In genomic region chr17:78201221-78202058, GRCm38 (mm10) we compare ENCODE assay signal across 8 mouse cellular contexts. TPM values are rescaled to one million over a fixed set of nuclear protein-coding genes. Genes with fewer than 3 reads are reported as not detected.
DNase-seq lines count a peak whose midpoint lies in the region; ATAC-seq and TF ChIP-seq lines count a peak whose summit lies in the region.

No protein-coding gene starts in this region.

- H3K9ac ChIP-seq in limb, embryonic 15.5 days: peak overlapping the region; percentile 78
- peak overlapping the region; percentile 90 for H3K9ac ChIP-seq in neural tube, embryonic 12.5 days

- 1% methylated on average over 39 of the region's 39 CpGs for WGBS in lung, adult 2 months
- WGBS in embryonic facial prominence, embryonic 10.5 days: under 1% methylated on average over 39 of the region's 39 CpGs
- WGBS in hindbrain, embryonic 10.5 days: under 1% methylated on average over 39 of the region's 39 CpGs
- under 1% methylated on average over 39 of the region's 39 CpGs for WGBS in limb, embryonic 15.5 days
- under 1% methylated on average over 39 of the region's 39 CpGs for WGBS in neural tube, embryonic 12.5 days

- H3K9me3 ChIP-seq in embryonic facial prominence, embryonic 10.5 days: no peaks in the 10 kb centered on the region
- no peaks in the 10 kb centered on the region for H3K9me3 ChIP-seq in hindbrain, embryonic 10.5 days
- no peaks in the 10 kb centered on the region for H3K9me3 ChIP-seq in limb, embryonic 15.5 days
- H3K9me3 ChIP-seq in neural tube, embryonic 12.5 days: no peaks in the 10 kb centered on the region

- H3K4me3 ChIP-seq in lung, adult 2 months (replicated peaks; ENCODE audit: extremely low read depth, low read depth, low read length): peak overlapping the region; percentile 89
- H3K4me3 ChIP-seq in embryonic facial prominence, embryonic 10.5 days: peak overlapping the region; percentile 81
- peak overlapping the region; percentile 91 for H3K4me3 ChIP-seq in hindbrain, embryonic 10.5 days
- H3K4me3 ChIP-seq in limb, embryonic 15.5 days: peak overlapping the region; percentile 88
- peak overlapping the region; percentile 94 for H3K4me3 ChIP-seq in neural tube, embryonic 12.5 days

- no peaks in the 10 kb centered on the region for H3K36me3 ChIP-seq in embryonic facial prominence, embryonic 10.5 days (replicated peaks)
- H3K36me3 ChIP-seq in hindbrain, embryonic 10.5 days: no peaks in the 10 kb centered on the region
- H3K36me3 ChIP-seq in limb, embryonic 15.5 days: no peaks in the 10 kb centered on the region
- H3K36me3 ChIP-seq in neural tube, embryonic 12.5 days: no peaks in the 10 kb centered on the region

- no peak for ATAC-seq in limb, embryonic 15.5 days (ENCODE audit: insufficient number of reproducible peaks, low FRiP score, low TSS enrichment, low read depth)
- peak; percentile 60 for ATAC-seq in neural tube, embryonic 12.5 days (ENCODE audit: low FRiP score, low read depth)

- peak overlapping the region; percentile 94 for H3K27ac ChIP-seq in embryonic facial prominence, embryonic 10.5 days (replicated peaks)
- H3K27ac ChIP-seq in hindbrain, embryonic 10.5 days: peak overlapping the region; percentile 94
- H3K27ac ChIP-seq in limb, embryonic 15.5 days: peak overlapping the region; percentile 98
- H3K27ac ChIP-seq in neural tube, embryonic 12.5 days: peak overlapping the region; percentile 74; the same call in 1 of the 2 replicates

- peaks cover 17% of the 10 kb centered on the region for H3K4me1 ChIP-seq in lung, adult 2 months (ENCODE audit: control insufficient read depth, insufficient read depth, low read length)
- H3K4me1 ChIP-seq in embryonic facial prominence, embryonic 10.5 days: peaks cover 40% of the 10 kb centered on the region
- H3K4me1 ChIP-seq in hindbrain, embryonic 10.5 days (replicated peaks): peaks cover 44% of the 10 kb centered on the region
- peaks cover 42% of the 10 kb centered on the region for H3K4me1 ChIP-seq in limb, embryonic 15.5 days
- H3K4me1 ChIP-seq in neural tube, embryonic 12.5 days: peaks cover 23% of the 10 kb centered on the region

- TF ChIP-seq POLR2A in lung, adult 2 months (IDR thresholded peaks at IDR 0.05; ENCODE audit: borderline replicate concordance, extremely low read depth, low read depth, low read length): no peak

- peaks cover 24% of the 10 kb centered on the region for H3K27me3 ChIP-seq in embryonic facial prominence, embryonic 10.5 days (replicated peaks; ENCODE audit: low read depth, poor library complexity, severe bottlenecking)
- H3K27me3 ChIP-seq in hindbrain, embryonic 10.5 days (ENCODE audit: insufficient read depth, poor library complexity, severe bottlenecking): peaks cover 22% of the 10 kb centered on the region
- no peaks in the 10 kb centered on the region for H3K27me3 ChIP-seq in limb, embryonic 15.5 days
- H3K27me3 ChIP-seq in neural tube, embryonic 12.5 days (replicated peaks): 0 out of 2 replicates have a peak, but pooled peaks cover 2% of the 10 kb centered on the region

- DNase-seq in lung, adult 2 months: no peak
- DNase-seq in lung, postnatal 36 days: no peak
- peak; percentile 21 for DNase-seq in ZHBTc4 (ENCODE audit: low read depth, low spot score)
- peak; percentile 61 for DNase-seq in embryonic facial prominence, embryonic 10.5 days (ENCODE audit: low spot score)
- peak; percentile 44 for DNase-seq in hindbrain, embryonic 10.5 days (ENCODE audit: low spot score)
- DNase-seq in MN1 (ENCODE audit: low spot score): no peak

- peak overlapping the region; percentile 97 for H3K4me2 ChIP-seq in limb, embryonic 15.5 days
- peak overlapping the region; percentile 98 for H3K4me2 ChIP-seq in neural tube, embryonic 12.5 days (replicated peaks)

- no peak for TF ChIP-seq CTCF in lung, adult 2 months (IDR thresholded peaks at IDR 0.05; ENCODE audit: insufficient read depth, low read length)

RNA-seq across cellular contexts. Expression of gene Crim1, which starts 1.4 kb away (rescaled TPM):
- 95.7 and 119 TPM in 2 replicates for polyA plus RNA-seq in lung, adult 2 months (2012; rRNA removed)
- polyA plus RNA-seq in embryonic facial prominence, embryonic 10.5 days (2016; fragmentation: Nextera tagmentation; extraction: Ambion mirVana): 2.2 and 2.7 TPM in 2 replicates
- polyA plus RNA-seq in hindbrain, embryonic 10.5 days (2016; fragmentation: Nextera tagmentation; extraction: Ambion mirVana): 3.4 and 4.3 TPM in 2 replicates
- polyA plus RNA-seq in limb, embryonic 15.5 days (2015; fragmentation: Nextera tagmentation; extraction: Ambion mirVana): 5.3 and 7.0 TPM in 2 replicates
- 10.8 and 11.8 TPM in 2 replicates for polyA plus RNA-seq in neural tube, embryonic 12.5 days (2016; fragmentation: Nextera tagmentation; extraction: Ambion mirVana)

Comparison
In these comparisons a context has a peak if more than half of its experiments do, and no peak if none do; other contexts are left out.
1. DNase-seq: peak in ZHBTc4 (single experiment), embryonic facial prominence, embryonic 10.5 days (single experiment) and hindbrain, embryonic 10.5 days (single experiment); none in lung, adult 2 months (single experiment), lung, postnatal 36 days (single experiment) and MN1 (single experiment).
2. Peak in every context shown above with its lines, with median percentiles within 50 percentile points of each other: H3K4me3 ChIP-seq and H3K27ac ChIP-seq.